8 mouse cellular contexts compared by ENCODE assay signal in the genomic region with DNA sequence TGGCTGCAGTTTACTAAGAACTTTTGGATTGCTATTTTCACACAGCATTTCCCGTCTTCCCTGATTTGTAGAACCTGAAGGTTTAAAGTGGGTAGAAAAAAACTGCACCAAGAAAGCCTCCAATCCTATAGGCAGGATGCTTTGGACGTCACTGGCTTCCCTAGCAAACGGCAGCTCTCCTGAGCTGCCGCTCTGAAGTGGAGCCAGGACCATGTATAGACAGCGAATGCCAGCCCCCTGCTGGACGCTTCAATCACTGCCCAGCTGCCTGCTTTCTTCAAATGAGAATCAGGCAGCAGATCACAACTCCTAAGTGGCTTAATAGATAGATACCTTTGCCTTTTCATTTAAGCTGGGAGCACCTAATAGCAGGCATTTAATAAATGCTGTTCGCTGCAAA. TPM values are rescaled to one million over a fixed set of nuclear protein-coding genes. Genes with fewer than 3 reads are reported as not detected.
DNase-seq lines count a peak whose midpoint lies in the region; ATAC-seq and TF ChIP-seq lines count a peak whose summit lies in the region.

Gene Grpr, minus strand, starts transcription at position 12 of the 400 bp plus-strand sequence.

- no peak within 1 kb of the TSS for H3K4me2 ChIP-seq in kidney, embryonic 16.5 days (replicated peaks; ENCODE audit: low read depth, low read length)
- H3K4me2 ChIP-seq in limb, embryonic 13.5 days (replicated peaks) = peak within 1 kb of the TSS; percentile 37
- no peak within 1 kb of the TSS for H3K4me2 ChIP-seq in midbrain, postnatal 0 days (ENCODE audit: low read depth, low read length, poor library complexity, severe bottlenecking)

- DNase-seq in urinary bladder, postnatal 25 days (ENCODE audit: low spot score) = peak; percentile 3
- DNase-seq in urinary bladder, postnatal 4 days (ENCODE audit: low spot score in 2 of 2) = no peak
- peak; percentile 24 to 55 for DNase-seq in cerebellum, postnatal 25 days
- peak; percentile 21 to 43 for DNase-seq in frontal cortex, postnatal 36 days (ENCODE audit: low spot score in 2 of 2)
- peak; percentile 80 for DNase-seq in midbrain, postnatal 0 days (ENCODE audit: low spot score)
- DNase-seq in thymus, postnatal 14 days = peak; percentile 32

- 23% methylated on average over 7 of the region's 7 CpGs for WGBS in kidney, embryonic 16.5 days
- 19% methylated on average over 7 of the region's 7 CpGs for WGBS in limb, embryonic 13.5 days
- WGBS in midbrain, postnatal 0 days = 20% methylated on average over 7 of the region's 7 CpGs

- peaks cover 15% of the 10 kb centered on the region for H3K27me3 ChIP-seq in kidney, embryonic 16.5 days (ENCODE audit: insufficient read depth, low read length)
- H3K27me3 ChIP-seq in limb, embryonic 13.5 days = peaks cover 34% of the 10 kb centered on the region
- no peaks in the 10 kb centered on the region; the same call in 1 of the 2 replicates for H3K27me3 ChIP-seq in midbrain, postnatal 0 days (ENCODE audit: insufficient read depth, low read length)

- peak; percentile 73 for TF ChIP-seq CTCF in midbrain, postnatal 0 days (IDR thresholded peaks at IDR 0.05)

- no peaks in the 10 kb centered on the region for H3K9me3 ChIP-seq in kidney, embryonic 16.5 days (ENCODE audit: low read length)
- H3K9me3 ChIP-seq in limb, embryonic 13.5 days = no peaks in the 10 kb centered on the region
- no peaks in the 10 kb centered on the region for H3K9me3 ChIP-seq in midbrain, postnatal 0 days (ENCODE audit: low read length)

- no peaks in the 10 kb centered on the region for H3K36me3 ChIP-seq in kidney, embryonic 16.5 days (ENCODE audit: insufficient read depth, low read length)
- H3K36me3 ChIP-seq in limb, embryonic 13.5 days = no peaks in the 10 kb centered on the region
- H3K36me3 ChIP-seq in midbrain, postnatal 0 days (ENCODE audit: insufficient read depth, low read length) = no peaks in the 10 kb centered on the region

- ATAC-seq in kidney, embryonic 16.5 days (ENCODE audit: low FRiP score, low TSS enrichment) = peak; percentile 98
- ATAC-seq in limb, embryonic 13.5 days (ENCODE audit: low FRiP score, low read depth) = peak; percentile 90
- peak; percentile 86 for ATAC-seq in midbrain, postnatal 0 days (ENCODE audit: low FRiP score)

- no peaks in the 10 kb centered on the region for H3K4me1 ChIP-seq in kidney, embryonic 16.5 days (ENCODE audit: insufficient read depth, low read length)
- H3K4me1 ChIP-seq in limb, embryonic 13.5 days = no peaks in the 10 kb centered on the region
- no peaks in the 10 kb centered on the region for H3K4me1 ChIP-seq in midbrain, postnatal 0 days (ENCODE audit: insufficient read depth, low read length)

- no peak within 1 kb of the TSS for H3K9ac ChIP-seq in kidney, embryonic 16.5 days (replicated peaks; ENCODE audit: low read length)
- H3K9ac ChIP-seq in limb, embryonic 13.5 days = no peak within 1 kb of the TSS
- H3K9ac ChIP-seq in midbrain, postnatal 0 days (replicated peaks; ENCODE audit: low read length, poor library complexity, severe bottlenecking) = no peak within 1 kb of the TSS

- no peak within 1 kb of the TSS for H3K4me3 ChIP-seq in kidney, embryonic 16.5 days (ENCODE audit: low read length)
- peak within 1 kb of the TSS; percentile 7; the same call in 1 of the 2 replicates for H3K4me3 ChIP-seq in limb, embryonic 13.5 days
- H3K4me3 ChIP-seq in midbrain, postnatal 0 days (ENCODE audit: low read depth, low read length) = no peak within 1 kb of the TSS

- H3K27ac ChIP-seq in kidney, embryonic 16.5 days (ENCODE audit: low read length) = no peak within 1 kb of the TSS
- H3K27ac ChIP-seq in limb, embryonic 13.5 days = no peak within 1 kb of the TSS
- no peak within 1 kb of the TSS for H3K27ac ChIP-seq in midbrain, postnatal 0 days (ENCODE audit: low read depth, low read length)

RNA-seq across cellular contexts. Expression of gene Grpr, which starts in this region (rescaled TPM):
- 0.26 and 0.35 TPM in 2 replicates for polyA plus RNA-seq in kidney, embryonic 16.5 days (2015; fragmentation: Nextera tagmentation; extraction: Ambion mirVana)
- polyA plus RNA-seq in limb, embryonic 13.5 days (2015; fragmentation: Nextera tagmentation; extraction: Ambion mirVana) = 3.7 and 3.9 TPM in 2 replicates
- 0.71 and 0.85 TPM in 2 replicates for total RNA-seq in midbrain, postnatal 0 days (2014; rRNA removed)
- 0.77 and 1.0 TPM in 2 replicates for polyA plus RNA-seq in midbrain, postnatal 0 days (2015; fragmentation: Nextera tagmentation; extraction: Ambion mirVana)

Comparison
In these comparisons a context has a peak if more than half of its experiments do, and no peak if none do; other contexts are left out.
1. DNase-seq: peak in urinary bladder, postnatal 25 days (single experiment), cerebellum, postnatal 25 days (2 of 2), frontal cortex, postnatal 36 days (2 of 2), midbrain, postnatal 0 days (single experiment) and thymus, postnatal 14 days (single experiment); none in urinary bladder, postnatal 4 days (0 of 2).
2. Peak in ATAC-seq in kidney, embryonic 16.5 days; RNA of the gene not detected or under 1 TPM.
3. Peak in every context shown above with its lines, with median percentiles within 50 percentile points of each other: ATAC-seq.